Mouse (Mus musculus): ENCODE data around the gene Olfr561.

The Olfr561 gene

DNA sequence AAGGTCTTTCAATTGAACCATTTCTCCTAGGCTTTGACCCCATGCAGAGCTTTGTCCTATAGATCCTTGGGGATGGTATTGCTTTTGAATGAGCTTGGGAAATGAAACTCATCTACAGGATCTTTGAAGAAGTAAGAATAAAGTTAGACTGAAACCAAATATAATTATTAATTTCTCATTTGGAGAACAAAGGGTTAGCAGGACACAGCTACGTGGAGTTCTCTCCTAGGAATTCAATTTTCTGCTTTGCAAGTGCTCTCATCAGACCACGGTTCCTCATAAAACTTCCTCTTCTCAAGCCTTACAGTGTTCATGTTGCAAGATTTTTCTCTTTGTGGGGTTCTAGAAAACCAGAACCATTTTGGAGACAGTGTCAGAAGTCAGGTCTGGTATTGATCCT is at the start of gene Olfr561:
Olfr561 (plus strand) TSS at position 301 of the 400 bp plus-strand sequence.
- DNase-seq, result no peak

DNA sequence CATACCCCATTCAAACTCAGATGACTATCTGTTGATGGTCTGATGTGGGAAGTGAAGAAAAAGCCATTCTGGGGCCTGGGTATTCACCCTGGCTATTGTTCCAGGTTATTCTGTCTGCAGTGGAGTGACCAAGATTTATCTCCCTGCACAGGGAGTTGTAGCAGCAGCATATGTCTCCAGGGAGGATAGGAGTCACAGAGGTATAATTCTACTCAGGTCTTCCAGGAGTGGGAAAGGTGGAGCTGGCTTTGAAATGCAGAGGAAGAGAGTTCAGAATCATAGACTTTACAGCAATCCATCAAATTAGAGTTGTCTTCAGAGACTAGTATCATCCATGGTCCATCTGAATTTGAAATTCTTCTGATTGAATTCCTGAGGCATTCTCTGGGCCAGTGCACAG is 43.6 kb upstream of the Olfr561 start, which contains the start of gene Olfr559:
Olfr559 (minus strand) TSS at position 101 of the 400 bp plus-strand sequence.
- DNase-seq, result no peak

- DNase-seq, result no peak
These were observed 37.2 kb upstream of the Olfr561 start for GRCm38 (mm10) chr7:102733793-102734192.

- DNase-seq, result no peak
These were observed 33.3 kb upstream of the Olfr561 start for GRCm38 (mm10) chr7:102737705-102738104.

- peak in 1 of 2 experiments; percentile 5 for DNase-seq
These were observed 18.9 kb upstream of the Olfr561 start for GRCm38 (mm10) chr7:102752086-102752485.

DNA sequence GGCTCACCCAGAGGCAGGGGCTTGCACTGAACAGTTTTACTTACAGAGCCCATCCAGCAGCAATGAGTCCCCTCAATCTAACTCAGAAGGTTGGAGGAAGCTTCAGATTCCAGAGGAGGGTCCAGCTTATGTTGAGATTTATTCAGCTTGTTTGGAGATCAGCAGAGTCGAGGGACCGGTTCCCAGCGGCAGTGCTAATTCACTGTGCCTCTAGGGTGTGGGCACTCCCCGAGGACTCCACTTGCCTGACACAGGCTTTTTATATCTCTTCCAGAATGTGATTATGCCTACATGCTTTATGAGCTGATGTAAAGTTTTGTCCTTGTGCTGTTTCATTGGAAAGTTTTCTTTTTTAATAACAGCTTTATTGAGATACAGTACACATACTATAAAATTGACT is 11.8 kb upstream of the Olfr561 start, which contains the start of the genes Olfr560 and Olfr78:
Olfr560 (minus strand) TSS at position 101 of the 400 bp plus-strand sequence.
Olfr78 (minus strand) TSS at position 206 of the 400 bp plus-strand sequence.
- no peak for DNase-seq

DNA sequence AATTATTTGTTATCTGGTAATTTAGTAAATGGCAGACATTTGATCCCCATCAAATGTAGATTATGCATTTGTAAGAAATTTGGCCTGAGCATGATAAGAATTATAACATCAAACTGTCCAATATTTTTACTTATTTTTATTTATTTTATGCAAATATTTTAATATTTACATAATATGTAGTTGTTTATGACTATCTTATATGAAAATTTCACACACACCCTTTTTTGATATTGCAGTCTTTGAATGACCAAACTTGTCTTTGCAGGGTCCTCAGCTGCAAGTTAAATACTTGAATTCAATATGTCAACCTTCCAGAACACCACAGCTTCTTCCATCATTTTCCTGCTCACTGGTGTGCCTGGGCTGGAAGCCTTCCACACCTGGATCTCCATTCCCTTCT is 32.2 kb downstream of the Olfr561 start, which contains the start of gene Olfr564:
Olfr564 (plus strand) TSS at position 301 of the 400 bp plus-strand sequence.
- DNase-seq, result no peak

Measured in kidney, postnatal 25 days (tissue).